Mouse (Mus musculus): Measurements from ENCODE around the gene Cchcr1.
"Not testable (repeated sequence)": the region's sequence is repeated elsewhere in the genome, so short reads cannot be mapped to it uniquely, and the experiment has no call there.

The Cchcr1 gene

GRCm38 (mm10) chr17:35516652-35517500 is at the start of gene Cchcr1, which contains the start of gene Tcf19:
Gene Cchcr1 (plus strand): TSS chr17:35517100.
Gene Tcf19 (minus strand): TSS chr17:35516824.
- DNase-seq (ENCODE audit: low spot score in 2 of 2), result peak; percentile 84 to 86

GRCm38 (mm10) chr17:35468936-35469335 is 48.0 kb upstream of the Cchcr1 start:
- DNase-seq (ENCODE audit: low spot score in 2 of 2), result peak in 1 of 2 experiments; percentile 54

GRCm38 (mm10) chr17:35469842-35470751 is 46.8 kb upstream of the Cchcr1 start, which contains the start of gene H2-Q10:
Gene H2-Q10 (plus strand): TSS chr17:35470089.
- DNase-seq (ENCODE audit: low spot score in 2 of 2), result no peak

- DNase-seq (ENCODE audit: low spot score in 2 of 2), result peak; percentile 52 to 63
Observed at GRCm38 (mm10) chr17:35484066-35484465, 32.8 kb upstream of the Cchcr1 start.

- no peak for DNase-seq (ENCODE audit: low spot score in 2 of 2)
Observed at GRCm38 (mm10) chr17:35485702-35486101, 31.2 kb upstream of the Cchcr1 start.

GRCm38 (mm10) chr17:35486726-35487125 is 30.2 kb upstream of the Cchcr1 start:
- no peak for DNase-seq (ENCODE audit: low spot score in 2 of 2)

- no peak for DNase-seq (ENCODE audit: low spot score in 2 of 2)
Observed at GRCm38 (mm10) chr17:35488041-35488440, 28.9 kb upstream of the Cchcr1 start.

GRCm38 (mm10) chr17:35490320-35490719 is 26.6 kb upstream of the Cchcr1 start:
- DNase-seq (ENCODE audit: low spot score in 2 of 2), result no peak

- DNase-seq (ENCODE audit: low spot score in 2 of 2), result no peak
Observed at GRCm38 (mm10) chr17:35497124-35497523, 19.8 kb upstream of the Cchcr1 start.

GRCm38 (mm10) chr17:35502226-35502625 is 14.7 kb upstream of the Cchcr1 start:
- DNase-seq (ENCODE audit: low spot score in 2 of 2), result no peak

GRCm38 (mm10) chr17:35502762-35503161 is 14.1 kb upstream of the Cchcr1 start:
- no peak for DNase-seq (ENCODE audit: low spot score in 2 of 2)

- no peak for DNase-seq (ENCODE audit: low spot score in 2 of 2)
Observed at GRCm38 (mm10) chr17:35503849-35504248, 13.1 kb upstream of the Cchcr1 start.

GRCm38 (mm10) chr17:35504628-35505481 is 12.0 kb upstream of the Cchcr1 start:
- DNase-seq (ENCODE audit: low spot score in 2 of 2), result no peak

GRCm38 (mm10) chr17:35505776-35506175 is 11.1 kb upstream of the Cchcr1 start, which contains the start of gene Pou5f1:
Gene Pou5f1 (plus strand): TSS chr17:35506018.
- DNase-seq (ENCODE audit: low spot score in 2 of 2), result no peak

GRCm38 (mm10) chr17:35506881-35507280 is 10.0 kb upstream of the Cchcr1 start:
- DNase-seq (ENCODE audit: low spot score in 2 of 2), result no peak

- DNase-seq (ENCODE audit: low spot score in 2 of 2), result peak; percentile 61 to 76
Observed at GRCm38 (mm10) chr17:35507556-35508260, 9.2 kb upstream of the Cchcr1 start.

- DNase-seq (ENCODE audit: low spot score in 2 of 2), result not testable (repeated sequence)
Observed at GRCm38 (mm10) chr17:35508279-35508678, 8.6 kb upstream of the Cchcr1 start.

GRCm38 (mm10) chr17:35509284-35509683 is 7.6 kb upstream of the Cchcr1 start:
- DNase-seq (ENCODE audit: low spot score in 2 of 2), result peak; percentile 34 to 46

GRCm38 (mm10) chr17:35512916-35513626 is 3.8 kb upstream of the Cchcr1 start:
- DNase-seq (ENCODE audit: low spot score in 2 of 2), result no peak

- DNase-seq (ENCODE audit: low spot score in 2 of 2), result peak; percentile 71 to 77
Observed at GRCm38 (mm10) chr17:35513886-35514285, 3.0 kb upstream of the Cchcr1 start.

Data from natural killer cell, adult 2 months (primary cell).